Mouse (Mus musculus) left cerebral cortex, postnatal 14 days (tissue): ENCODE measurements at regions not wholly inside any gene's neighbourhood (a gene's known extent, or its start where the extent isn't known, plus 50 kb on each side); places are given as distances from the start of the nearest gene placed in this dataset.

Experiments used
- DNase-seq, 2 experiments: peaks; one replicate each; pipeline ENCODE4 v3.0.0; 2021 to 2022; ENCODE audit warnings: low spot score in 2 of 2, mixed read lengths in 1 of 2
- intact Hi-C: fragments of 180-260 bp; cut with DNase I; formaldehyde crosslinking; loops from one replicate; pipeline ENCODE4 v1.15.1; 2025

- intact Hi-C loops, result no loop called here
- DNase-seq, result no peak
Measured at GRCm38 (mm10) chrX:12452979-12453769, 134.4 kb upstream of the Atp6ap2 start.

DNA sequence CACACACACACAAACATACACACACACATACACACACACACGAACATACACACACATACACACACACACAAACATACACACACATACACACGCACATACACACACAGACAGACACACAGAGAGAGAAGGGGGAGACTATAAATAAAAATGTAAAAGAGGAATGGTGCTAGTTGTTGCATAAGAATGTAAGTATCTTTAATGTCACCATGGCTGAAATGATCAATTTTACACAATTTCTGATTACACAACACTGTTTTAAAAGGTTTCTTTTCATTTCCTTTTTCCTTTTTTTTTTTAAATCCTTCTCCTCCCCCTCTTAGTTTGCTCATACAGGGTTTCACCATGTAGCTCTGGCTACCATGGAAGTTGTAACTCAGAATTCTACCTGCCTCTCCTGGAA, 125.9 kb upstream of the Atp6ap2 start:
- no peak for DNase-seq
- intact Hi-C loops, result no loop called here

- intact Hi-C loops, result no loop called here
- no peak for DNase-seq
Measured at GRCm38 (mm10) chrX:12462936-12463647, 124.5 kb upstream of the Atp6ap2 start.

DNA sequence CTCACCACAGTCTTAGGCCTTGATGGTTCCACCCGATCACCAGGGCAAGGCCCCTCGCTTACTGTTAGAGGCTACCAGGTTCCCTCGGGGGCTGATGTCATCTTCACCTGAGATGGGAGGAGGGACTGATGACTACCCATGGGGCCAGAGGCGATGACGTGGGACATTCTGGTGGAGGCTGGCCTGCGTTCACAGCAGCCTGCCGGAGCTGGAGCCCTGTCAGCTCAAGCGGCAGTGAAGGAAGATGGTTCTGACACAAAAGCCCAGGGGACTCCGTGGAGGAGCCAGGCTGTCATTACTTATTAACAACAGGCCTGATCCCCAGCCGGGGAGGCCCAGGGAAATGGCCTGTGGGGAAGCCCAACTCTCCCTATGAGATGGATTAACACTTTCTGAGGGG, 121.3 kb upstream of the Atp6ap2 start:
- DNase-seq, result no peak
- intact Hi-C loops, result no loop called here

DNA sequence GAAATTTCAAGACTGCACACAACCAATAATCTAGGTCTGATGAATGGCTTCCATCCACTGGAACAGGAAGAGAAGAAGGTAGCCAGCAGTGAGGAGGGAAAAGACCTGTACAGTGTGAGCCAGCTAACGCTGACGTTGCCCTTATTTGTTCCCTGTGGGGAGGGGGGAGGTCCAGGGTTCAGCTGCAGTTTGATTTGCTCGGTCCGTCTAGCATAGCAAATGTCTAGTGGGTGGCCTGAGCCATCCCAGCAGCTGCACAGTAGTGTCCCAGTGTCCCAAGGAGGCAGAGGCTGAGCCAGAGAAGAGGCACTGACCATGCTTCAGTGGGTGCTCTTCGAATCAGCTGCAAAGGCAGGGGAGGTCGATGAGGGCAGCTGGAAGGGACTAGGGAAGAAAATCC, 120.7 kb upstream of the Atp6ap2 start:
- no peak for DNase-seq
- intact Hi-C loops, result no loop called here

DNA sequence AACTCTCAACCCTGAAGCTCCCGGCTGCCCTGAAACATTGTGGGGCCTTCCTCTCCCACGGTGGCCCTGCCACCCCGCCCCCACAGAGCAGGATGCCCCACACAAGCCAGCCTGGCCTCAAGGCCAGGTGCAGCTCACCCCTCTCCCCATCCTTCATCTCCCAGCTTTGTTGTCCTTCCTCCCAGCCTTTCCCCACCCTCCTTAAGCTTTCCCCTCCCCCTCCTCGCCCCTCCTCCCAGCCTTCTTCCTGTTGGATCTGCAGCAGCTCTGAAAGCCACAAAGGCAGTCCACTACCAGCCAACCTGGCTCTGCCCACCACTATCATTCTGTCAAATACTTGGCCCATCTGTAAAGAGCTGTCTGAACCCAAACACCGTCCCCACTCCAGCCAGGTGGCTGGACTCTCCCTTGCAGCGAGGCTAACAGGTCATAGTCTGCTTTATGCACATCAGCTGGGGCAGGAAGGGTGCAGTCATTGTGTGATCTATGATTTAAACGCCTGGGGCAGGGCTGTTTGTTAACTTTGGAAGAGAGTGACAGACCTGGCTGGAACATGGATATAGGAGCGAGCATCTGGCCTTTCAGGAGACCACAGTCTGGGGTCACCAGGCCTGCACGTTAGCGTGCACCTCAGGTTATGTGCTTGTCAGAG, 119.9 kb upstream of the Atp6ap2 start:
- intact Hi-C loops, result no loop called here
- DNase-seq, result no peak

DNA sequence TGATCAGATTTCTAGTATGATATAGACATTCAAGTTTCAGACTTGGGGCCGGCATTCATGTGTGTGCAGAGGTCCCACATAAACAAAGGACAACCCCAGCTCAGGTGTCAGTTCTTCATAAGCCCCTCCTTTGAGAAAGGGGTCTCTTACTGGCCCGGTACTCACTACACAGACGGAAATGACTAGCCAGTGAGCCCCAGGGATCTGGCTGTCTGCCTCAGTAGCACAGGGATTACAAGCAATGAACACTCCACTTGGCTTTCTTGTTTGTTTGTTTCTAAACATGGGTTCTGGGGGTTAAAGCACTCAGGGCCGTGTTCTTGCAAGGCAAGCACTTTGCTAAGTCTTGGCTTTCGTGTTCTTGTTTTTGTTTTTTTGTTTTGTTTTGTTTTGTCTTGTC, 115.3 kb upstream of the Atp6ap2 start:
- intact Hi-C loops, result no loop called here
- no peak for DNase-seq

GRCm38 (mm10) chrX:12479207-12479606, 108.4 kb upstream of the Atp6ap2 start:
- intact Hi-C loops, result no loop called here
- no peak for DNase-seq

GRCm38 (mm10) chrX:12490957-12491356, 96.6 kb upstream of the Atp6ap2 start:
- intact Hi-C loops, result no loop called here

GRCm38 (mm10) chrX:12493216-12493615, 94.4 kb upstream of the Atp6ap2 start:
- intact Hi-C loops, result no loop called here
- no peak for DNase-seq

More at GRCm38 (mm10) chrX:12490957-12491356, 96.6 kb upstream of the Atp6ap2 start:
- DNase-seq, result no peak

GRCm38 (mm10) chrX:12493916-12494315, 93.7 kb upstream of the Atp6ap2 start:
- DNase-seq, result no peak
- intact Hi-C loops, result no loop called here

DNA sequence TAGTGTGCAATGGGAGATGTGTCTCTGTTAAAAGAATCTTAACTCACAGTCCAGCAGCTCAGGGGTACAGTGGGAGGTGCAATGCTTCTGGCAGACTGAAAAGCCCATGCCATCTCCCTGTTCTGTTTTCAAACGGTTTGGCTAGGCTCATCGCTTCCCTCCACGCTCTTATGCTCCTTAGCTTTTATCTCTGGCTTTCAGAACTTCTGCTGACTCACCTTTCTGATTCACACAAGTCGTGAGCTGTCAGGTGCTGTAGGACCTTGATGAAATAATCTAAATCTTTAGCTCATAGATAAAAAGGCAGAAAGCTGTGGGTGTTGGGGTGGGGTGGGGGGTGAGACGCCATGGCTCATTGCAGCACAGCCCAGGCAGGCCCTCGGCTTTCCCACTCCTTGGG, 93.1 kb upstream of the Atp6ap2 start:
- no peak for DNase-seq

GRCm38 (mm10) chrX:12500601-12501000, 87.0 kb upstream of the Atp6ap2 start:
- intact Hi-C loops, result no loop called here
- no peak for DNase-seq

More for the DNA sequence above, 93.1 kb upstream of the Atp6ap2 start:
- intact Hi-C loops, result no loop called here

- intact Hi-C loops, result no loop called here
- no peak for DNase-seq
Measured at GRCm38 (mm10) chrX:12502364-12502763, 85.2 kb upstream of the Atp6ap2 start.

DNA sequence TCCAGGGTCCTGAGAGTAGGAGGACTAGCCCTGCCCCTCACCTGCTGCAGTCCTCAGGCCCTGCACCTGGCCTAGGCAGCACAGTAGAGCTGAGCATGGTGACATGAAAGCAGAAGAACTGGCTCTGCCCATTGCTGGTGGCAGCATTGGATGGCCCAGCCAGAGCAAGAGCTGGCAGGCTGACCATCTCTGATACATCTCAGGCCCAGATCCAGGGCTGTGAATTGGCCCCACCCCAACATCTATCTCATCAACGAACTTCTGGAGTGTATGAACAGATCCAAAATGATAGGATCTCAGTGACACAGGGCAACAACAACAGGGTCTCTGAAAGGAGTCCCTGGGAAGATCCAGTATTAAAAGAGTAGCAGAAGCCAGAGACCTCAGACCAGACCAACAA, 84.0 kb upstream of the Atp6ap2 start:
- intact Hi-C loops, result no loop called here
- DNase-seq, result no peak

DNA sequence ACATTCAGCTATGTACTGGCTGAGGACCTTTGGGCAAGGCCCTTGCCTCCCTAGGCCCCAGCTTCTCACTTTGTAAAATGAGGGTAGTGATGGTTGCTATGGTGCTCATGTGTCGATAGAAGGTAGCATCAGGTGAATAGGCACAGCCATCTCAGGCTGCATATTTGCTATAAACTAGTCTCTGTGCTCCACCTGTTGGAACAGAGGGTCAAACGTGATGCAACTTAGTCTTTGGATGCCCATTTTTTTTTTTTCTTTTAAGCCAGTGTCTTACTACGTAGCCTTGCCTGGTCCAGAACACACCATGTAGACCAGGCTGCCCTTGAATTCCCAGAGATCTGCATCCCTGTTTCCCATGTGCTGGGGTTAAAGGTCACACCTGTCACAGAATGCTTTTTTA, 76.5 kb upstream of the Atp6ap2 start:
- intact Hi-C loops, result no loop called here
- no peak for DNase-seq

DNA sequence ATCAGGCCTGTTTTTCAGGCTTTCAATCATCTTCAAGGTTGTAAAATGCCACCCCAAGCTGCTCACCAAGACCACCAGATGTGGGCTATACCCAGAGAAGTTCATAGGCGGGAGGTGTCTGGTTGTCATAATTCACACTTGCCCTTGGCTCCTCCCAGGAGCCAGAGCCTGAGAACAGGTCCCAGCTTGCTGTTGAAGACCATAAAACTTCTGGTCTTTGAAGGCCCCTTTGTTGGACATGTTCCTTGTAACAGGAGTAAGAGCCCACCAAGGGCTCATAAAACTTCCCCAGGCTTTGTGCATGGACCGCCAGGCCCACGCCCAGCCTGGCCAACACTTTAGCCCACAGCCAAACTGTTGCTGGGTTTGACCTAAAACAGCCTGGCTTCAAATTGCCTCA, 62.6 kb upstream of the Atp6ap2 start:
- DNase-seq, result no peak
- intact Hi-C loops, result no loop called here

GRCm38 (mm10) chrX:12530406-12531311, 56.9 kb upstream of the Atp6ap2 start:
- intact Hi-C loops, result no loop called here
- no peak for DNase-seq
